Mouse (Mus musculus): ENCODE measurements around the gene Tbc1d2. TPM values are rescaled to one million over a fixed set of nuclear protein-coding genes. Genes with fewer than 3 reads are reported as not detected.

Tbc1d2 gene
- total and polyA plus RNA-seq, 2 experiments from 2014 or later: 0.67 to 1.5 TPM

DNA sequence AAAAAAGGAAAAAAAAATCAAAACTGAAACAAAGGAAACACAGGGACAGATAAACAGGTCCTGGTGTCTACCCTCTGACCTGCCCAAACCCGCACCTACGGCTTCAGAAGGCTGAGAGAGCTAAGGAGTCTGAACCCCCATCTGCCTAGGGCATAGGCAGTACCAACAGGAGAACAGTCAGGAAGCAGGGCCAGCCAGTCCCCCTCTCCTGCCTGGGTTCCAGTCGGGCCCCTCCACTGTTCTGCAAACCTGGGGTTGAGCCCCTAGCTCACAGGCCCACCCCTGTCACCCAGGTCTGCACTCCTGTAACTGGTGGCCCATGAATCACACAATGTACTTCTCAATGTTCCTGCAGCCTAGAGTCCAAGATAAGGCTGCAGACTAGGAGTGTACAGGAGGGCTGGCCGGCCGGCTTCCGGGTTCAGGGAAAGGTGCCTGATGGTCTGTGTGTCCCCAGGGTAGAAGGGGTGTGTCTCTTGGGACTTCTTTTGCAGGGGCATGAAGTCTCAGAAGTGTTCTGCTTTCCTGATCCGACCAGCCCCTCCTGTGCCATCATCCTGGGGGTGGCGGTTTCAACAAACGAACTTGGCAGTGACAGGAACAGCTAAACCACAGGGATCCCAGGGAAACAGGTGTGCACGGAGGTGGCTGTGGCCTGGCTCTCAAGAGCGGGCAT is 52.6 kb downstream of the Tbc1d2 start:
- no peak for TF ChIP-seq CTCF (IDR thresholded peaks at IDR 0.05; ENCODE audit: low read depth)
- 77% methylated on average over 11 of the region's 11 CpGs for WGBS
- ATAC-seq: no peak

GRCm38 (mm10) chr4:46596398-46596797 is 53.6 kb downstream of the Tbc1d2 start:
- H3K36me3 ChIP-seq (ENCODE audit: insufficient read depth): no peaks in the 10 kb centered on the region
- no peak overlapping the region for H3K4me2 ChIP-seq (ENCODE audit: low read depth)
- H3K27me3 ChIP-seq (ENCODE audit: insufficient read depth, low read length): no peaks in the 10 kb centered on the region
- ATAC-seq (no peak), DNase-seq (no peak)
- H3K27ac ChIP-seq (ENCODE audit: low read depth, low read length): no peak overlapping the region
- no peaks in the 10 kb centered on the region for H3K9me3 ChIP-seq (ENCODE audit: low read length)
- WGBS: 68% methylated on average over 6 of the region's 6 CpGs
- peaks cover 6% of the 10 kb centered on the region; the same call in 1 of the 2 replicates for H3K4me1 ChIP-seq (ENCODE audit: insufficient read depth)
- no peak for TF ChIP-seq CTCF (IDR thresholded peaks at IDR 0.05; ENCODE audit: low read depth)
- no peak overlapping the region for H3K9ac ChIP-seq
- no peak overlapping the region for H3K4me3 ChIP-seq (ENCODE audit: low read depth, low read length)

More for the DNA sequence above, 52.6 kb downstream of the Tbc1d2 start:
- no peaks in the 10 kb centered on the region for H3K9me3 ChIP-seq (ENCODE audit: low read length)
- no peaks in the 10 kb centered on the region for H3K36me3 ChIP-seq (ENCODE audit: insufficient read depth)
- H3K4me2 ChIP-seq (ENCODE audit: low read depth): no peak overlapping the region
- DNase-seq: no peak
- no peak overlapping the region for H3K4me3 ChIP-seq (ENCODE audit: low read depth, low read length)
- H3K27ac ChIP-seq (ENCODE audit: low read depth, low read length): no peak overlapping the region
- peaks cover 6% of the 10 kb centered on the region; the same call in 1 of the 2 replicates for H3K4me1 ChIP-seq (ENCODE audit: insufficient read depth)
- no peaks in the 10 kb centered on the region for H3K27me3 ChIP-seq (ENCODE audit: insufficient read depth, low read length)
- H3K9ac ChIP-seq: no peak overlapping the region

DNA sequence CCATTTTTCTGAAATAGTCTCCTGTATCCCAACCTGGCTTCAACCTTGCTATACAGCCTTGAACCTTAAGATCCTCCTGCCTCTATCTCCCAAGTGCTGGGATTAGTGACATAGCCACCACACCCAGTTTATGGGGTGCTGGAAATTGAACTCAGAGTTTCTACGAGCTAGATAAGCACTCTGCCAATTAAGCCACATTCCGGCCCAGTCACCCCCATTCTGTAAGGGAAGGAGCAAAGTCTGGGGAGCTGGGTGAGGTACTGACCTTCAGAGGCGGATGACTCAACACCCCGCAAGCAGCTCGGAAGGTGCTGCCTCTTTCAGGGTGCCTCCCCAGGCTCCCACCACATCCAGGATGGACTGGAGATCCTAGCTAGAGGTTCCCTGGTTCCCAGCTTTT is 55.9 kb downstream of the Tbc1d2 start:
- no peaks in the 10 kb centered on the region for H3K36me3 ChIP-seq (ENCODE audit: insufficient read depth)
- H3K27me3 ChIP-seq (ENCODE audit: insufficient read depth, low read length): no peaks in the 10 kb centered on the region
- H3K27ac ChIP-seq (ENCODE audit: low read depth, low read length): no peak overlapping the region
- H3K9ac ChIP-seq: no peak overlapping the region
- H3K4me2 ChIP-seq (ENCODE audit: low read depth): no peak overlapping the region
- no peak overlapping the region for H3K4me3 ChIP-seq (ENCODE audit: low read depth, low read length)
- DNase-seq (no peak), ATAC-seq (no peak)
- H3K4me1 ChIP-seq (ENCODE audit: insufficient read depth): no peaks in the 10 kb centered on the region
- WGBS: 92% methylated on average over 5 of the region's 5 CpGs
- H3K9me3 ChIP-seq (ENCODE audit: low read length): no peaks in the 10 kb centered on the region
- TF ChIP-seq CTCF (IDR thresholded peaks at IDR 0.05; ENCODE audit: low read depth): no peak

DNA sequence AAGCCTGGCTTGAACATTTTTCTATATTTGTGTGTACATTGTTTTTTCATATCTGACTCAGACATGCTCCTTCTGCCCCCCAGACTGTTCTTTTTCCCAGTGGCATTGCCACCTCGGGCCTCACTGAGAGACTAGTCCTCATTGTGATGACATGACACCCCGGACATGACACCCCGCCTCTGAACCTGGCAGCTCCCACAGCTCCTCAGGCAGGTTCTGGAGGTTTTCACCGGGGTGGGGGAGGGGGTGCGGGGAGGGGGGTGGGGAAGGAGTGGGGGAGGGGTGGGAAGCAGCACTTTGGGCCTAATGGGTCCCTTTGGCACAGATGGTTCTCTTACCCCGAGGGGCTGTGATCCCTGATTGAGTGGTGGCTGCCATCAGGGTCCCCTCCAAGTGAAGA is 56.5 kb downstream of the Tbc1d2 start:
- no peak for ATAC-seq
- no peaks in the 10 kb centered on the region for H3K4me1 ChIP-seq (ENCODE audit: insufficient read depth)
- H3K36me3 ChIP-seq (ENCODE audit: insufficient read depth): no peaks in the 10 kb centered on the region
- no peak for TF ChIP-seq CTCF (IDR thresholded peaks at IDR 0.05; ENCODE audit: low read depth)
- no peak overlapping the region for H3K4me2 ChIP-seq (ENCODE audit: low read depth)
- no peak overlapping the region for H3K4me3 ChIP-seq (ENCODE audit: low read depth, low read length)
- H3K9ac ChIP-seq: no peak overlapping the region
- no peaks in the 10 kb centered on the region for H3K27me3 ChIP-seq (ENCODE audit: insufficient read depth, low read length)
- H3K27ac ChIP-seq (ENCODE audit: low read depth, low read length): no peak overlapping the region
- WGBS: 64% methylated on average over 6 of the region's 6 CpGs
- H3K9me3 ChIP-seq (ENCODE audit: low read length): no peaks in the 10 kb centered on the region
- DNase-seq: no peak

GRCm38 (mm10) chr4:46591833-46592520 is 58.0 kb downstream of the Tbc1d2 start:
- no peak for TF ChIP-seq CTCF (IDR thresholded peaks at IDR 0.05; ENCODE audit: low read depth)
- Histone ChIP-seq H3K27me3 (ENCODE audit: insufficient read depth, low read length) (no peaks in the 10 kb centered on the region), H3K9ac (no peak overlapping the region), H3K36me3 (ENCODE audit: insufficient read depth) (no peaks in the 10 kb centered on the region), H3K4me1 (ENCODE audit: insufficient read depth) (no peaks in the 10 kb centered on the region), H3K27ac (ENCODE audit: low read depth, low read length) (no peak overlapping the region), H3K9me3 (ENCODE audit: low read length) (no peaks in the 10 kb centered on the region), H3K4me3 (ENCODE audit: low read depth, low read length) (no peak overlapping the region), H3K4me2 (ENCODE audit: low read depth) (no peak overlapping the region)
- 90% methylated on average over 9 of the region's 9 CpGs for WGBS
- DNase-seq: no peak
- ATAC-seq: no peak

GRCm38 (mm10) chr4:46590810-46591209 is 59.2 kb downstream of the Tbc1d2 start:
- Histone ChIP-seq H3K9ac (no peak overlapping the region), H3K4me1 (ENCODE audit: insufficient read depth) (no peaks in the 10 kb centered on the region), H3K4me3 (ENCODE audit: low read depth, low read length) (no peak overlapping the region), H3K36me3 (ENCODE audit: insufficient read depth) (no peaks in the 10 kb centered on the region), H3K9me3 (ENCODE audit: low read length) (no peaks in the 10 kb centered on the region), H3K27ac (ENCODE audit: low read depth, low read length) (no peak overlapping the region), H3K27me3 (ENCODE audit: insufficient read depth, low read length) (no peaks in the 10 kb centered on the region), H3K4me2 (ENCODE audit: low read depth) (no peak overlapping the region)
- DNase-seq (no peak), ATAC-seq (no peak)
- TF ChIP-seq CTCF (IDR thresholded peaks at IDR 0.05; ENCODE audit: low read depth): no peak
- 73% methylated on average over 4 of the region's 4 CpGs for WGBS

- H3K4me1 ChIP-seq (ENCODE audit: insufficient read depth): no peaks in the 10 kb centered on the region
- no peak overlapping the region for H3K4me3 ChIP-seq (ENCODE audit: low read depth, low read length)
- ATAC-seq (no peak), DNase-seq (no peak)
- no peaks in the 10 kb centered on the region for H3K27me3 ChIP-seq (ENCODE audit: insufficient read depth, low read length)
- TF ChIP-seq CTCF (IDR thresholded peaks at IDR 0.05; ENCODE audit: low read depth): no peak
- H3K9me3 ChIP-seq (ENCODE audit: low read length): no peaks in the 10 kb centered on the region
- H3K4me2 ChIP-seq (ENCODE audit: low read depth): no peak overlapping the region
- WGBS: 82% methylated on average over 5 of the region's 5 CpGs
- no peak overlapping the region for H3K9ac ChIP-seq
- H3K27ac ChIP-seq (ENCODE audit: low read depth, low read length): no peak overlapping the region
- no peaks in the 10 kb centered on the region for H3K36me3 ChIP-seq (ENCODE audit: insufficient read depth)
These were observed 59.9 kb downstream of the Tbc1d2 start for GRCm38 (mm10) chr4:46589946-46590684.

All from forebrain, postnatal 0 days (tissue).